Mouse (Mus musculus) MEL (cell line): ENCODE data around the gene Prkcb. TPM values are rescaled to one million over a fixed set of nuclear protein-coding genes. Genes with fewer than 3 reads are reported as not detected.

Experiments used
- DNase-seq: peaks from one replicate; pipeline ENCODE4 v3.0.0; 2011; ENCODE audit warnings: low read depth, low spot score
- H3K27ac ChIP-seq: 2 replicates; pipeline ENCODE4 v1.5.1; 2012; ENCODE audit warnings: low read depth, mild to moderate bottlenecking, control low read depth, low read length, moderate library complexity; ENCODE audit not compliant: control insufficient read depth
- H3K27me3 ChIP-seq, 2 experiments: fragments of 150-350 bp in 1 of 2; sonication (generic) in 1 of 2; 2 replicates each; pipeline ENCODE4 v1.6.1; 2012; ENCODE audit warnings: low read length in 2 of 2, mild to moderate bottlenecking in 2 of 2, improper control_type of control experiment in 1 of 2, moderate library complexity in 1 of 2; ENCODE audit not compliant: insufficient read depth in 2 of 2, control insufficient read depth in 1 of 2
- H3K36me3 ChIP-seq, 2 experiments: 2 replicates each; pipeline ENCODE4 v1.6.1; 2012 to 2014; ENCODE audit warnings: low read length in 2 of 2, improper control_type of control experiment in 1 of 2, inconsistent platforms in 1 of 2, mild to moderate bottlenecking in 1 of 2; ENCODE audit not compliant: insufficient read depth in 2 of 2, control insufficient read depth in 1 of 2
- H3K4me1 ChIP-seq, 2 experiments: fragments of 150-350 bp in 1 of 2; sonication (generic) in 1 of 2; 2 replicates each; pipeline ENCODE4 v1.6.1; 2012; ENCODE audit warnings: low read length in 2 of 2, improper control_type of control experiment in 1 of 2, mild to moderate bottlenecking in 1 of 2; ENCODE audit not compliant: insufficient read depth in 2 of 2, control insufficient read depth in 1 of 2
- H3K4me3 ChIP-seq, 2 experiments: fragments of 150-350 bp in 1 of 2; sonication (generic) in 1 of 2; 2 replicates each; pipeline ENCODE4 v1.5.1; 2012; ENCODE audit warnings: low read depth in 2 of 2, low read length in 2 of 2, mild to moderate bottlenecking in 2 of 2, moderate library complexity in 2 of 2, control low read depth in 1 of 2, improper control_type of control experiment in 1 of 2; ENCODE audit not compliant: control insufficient read depth in 1 of 2, insufficient read depth in 1 of 2
- H3K79me2 ChIP-seq: 2 replicates; pipeline ENCODE4 v1.6.1; 2012; ENCODE audit warnings: mild to moderate bottlenecking, low read length, moderate library complexity; ENCODE audit not compliant: control insufficient read depth, poor library complexity, insufficient read depth
- H3K9ac ChIP-seq: 2 replicates; pipeline ENCODE4 v1.6.1; 2012; ENCODE audit warnings: low read depth, mild to moderate bottlenecking, control low read depth, low read length, moderate library complexity; ENCODE audit not compliant: control insufficient read depth, poor library complexity, severe bottlenecking
- H3K9me3 ChIP-seq: fragments of 150-350 bp; sonication (generic); replicated peaks from 2 replicates; pipeline ENCODE4 v1.6.1; 2012; ENCODE audit warnings: mild to moderate bottlenecking, low read length, improper control_type of control experiment, moderate library complexity; ENCODE audit not compliant: insufficient read depth
- BHLHE40 ChIP-seq: IDR thresholded peaks from 2 replicates; pipeline ENCODE4 v1.6.1; 2012; ENCODE audit warnings: low read depth, mild to moderate bottlenecking, inconsistent platforms, low read length, improper control_type of control experiment, borderline replicate concordance
- E2F4 ChIP-seq: IDR thresholded peaks from 2 replicates; pipeline ENCODE4 v1.6.1; 2011; ENCODE audit warnings: low read depth, low read length, improper control_type of control experiment, borderline replicate concordance
- ELF1 ChIP-seq: IDR thresholded peaks from 2 replicates; pipeline ENCODE4 v1.6.1; 2014; ENCODE audit warnings: low read depth, mild to moderate bottlenecking, inconsistent platforms, low read length, improper control_type of control experiment, moderate library complexity
- JUND ChIP-seq: IDR thresholded peaks from 2 replicates; pipeline ENCODE4 v1.6.1; 2011; ENCODE audit warnings: low read depth, mild to moderate bottlenecking, improper control_type of control experiment, low read length
- MAZ ChIP-seq: IDR thresholded peaks from 2 replicates; pipeline ENCODE4 v1.6.1; 2012; ENCODE audit warnings: low read depth, mild to moderate bottlenecking, inconsistent platforms, low read length, improper control_type of control experiment
- MXI1 ChIP-seq: IDR thresholded peaks from 2 replicates; pipeline ENCODE4 v1.6.1; 2011; ENCODE audit warnings: mild to moderate bottlenecking, low read depth, low read length, improper control_type of control experiment
- MYC ChIP-seq: IDR thresholded peaks from 2 replicates; pipeline ENCODE4 v1.6.1; 2011; ENCODE audit warnings: low read depth, mild to moderate bottlenecking, low read length, improper control_type of control experiment, moderate library complexity
- NELFE ChIP-seq: IDR thresholded peaks from 2 replicates; pipeline ENCODE4 v1.6.1; 2011; ENCODE audit warnings: low read depth, low read length, improper control_type of control experiment
- NRF1 ChIP-seq: IDR thresholded peaks from 2 replicates; pipeline ENCODE4 v1.6.1; 2014; ENCODE audit warnings: low read depth, mild to moderate bottlenecking, inconsistent platforms, low read length, improper control_type of control experiment, moderate library complexity; ENCODE audit not compliant: poor library complexity, insufficient read depth, severe bottlenecking
- POLR2A ChIP-seq, 2 experiments: IDR thresholded peaks; 2 replicates each; pipeline ENCODE4 v1.6.1; 2011 to 2012; ENCODE audit warnings: low read length in 2 of 2, mild to moderate bottlenecking in 2 of 2, control low read depth in 1 of 2, improper control_type of control experiment in 1 of 2, low read depth in 1 of 2, moderate library complexity in 1 of 2; ENCODE audit not compliant: control insufficient read depth in 1 of 2, insufficient read depth in 1 of 2, poor library complexity in 1 of 2
- POLR2AphosphoS2 ChIP-seq: IDR thresholded peaks from 2 replicates; pipeline ENCODE4 v1.6.1; 2011; ENCODE audit warnings: low read length, improper control_type of control experiment
- POLR2AphosphoS5 ChIP-seq: IDR thresholded peaks from 2 replicates; pipeline ENCODE4 v1.6.1; 2012; ENCODE audit warnings: low read depth, borderline replicate concordance, mild to moderate bottlenecking, inconsistent platforms, low read length, moderate library complexity, mixed read lengths
- RAD21 ChIP-seq: IDR thresholded peaks from 2 replicates; pipeline ENCODE4 v1.6.1; 2011; ENCODE audit warnings: mild to moderate bottlenecking, low read depth, low read length, improper control_type of control experiment
- RCOR1 ChIP-seq: IDR thresholded peaks from 2 replicates; pipeline ENCODE4 v1.6.1; 2012; ENCODE audit warnings: low read depth, mild to moderate bottlenecking, inconsistent platforms, low read length, improper control_type of control experiment
- SIN3A ChIP-seq: IDR thresholded peaks from 2 replicates; pipeline ENCODE4 v1.6.1; 2012; ENCODE audit warnings: low read length, improper control_type of control experiment, inconsistent platforms
- UBTF ChIP-seq: IDR thresholded peaks from 2 replicates; pipeline ENCODE4 v1.6.1; 2012; ENCODE audit warnings: low read depth, mild to moderate bottlenecking, inconsistent platforms, low read length, improper control_type of control experiment, moderate library complexity, borderline replicate concordance; ENCODE audit not compliant: insufficient read depth
- USF1 ChIP-seq: IDR thresholded peaks from 2 replicates; pipeline ENCODE4 v1.6.1; 2014; ENCODE audit warnings: low read depth, mild to moderate bottlenecking, inconsistent platforms, low read length, improper control_type of control experiment, moderate library complexity
- ZC3H11A ChIP-seq: IDR thresholded peaks from 2 replicates; pipeline ENCODE4 v1.6.1; 2012; ENCODE audit warnings: low read depth, mild to moderate bottlenecking, inconsistent platforms, low read length, improper control_type of control experiment
- ZMIZ1 ChIP-seq: IDR thresholded peaks from 2 replicates; pipeline ENCODE4 v1.6.1; 2012; ENCODE audit warnings: low read depth, mild to moderate bottlenecking, inconsistent platforms, low read length, improper control_type of control experiment, moderate library complexity
- ZNF384 ChIP-seq: IDR thresholded peaks from 2 replicates; pipeline ENCODE4 v1.6.1; 2012; ENCODE audit warnings: low read depth, mild to moderate bottlenecking, inconsistent platforms, low read length, improper control_type of control experiment
- polyA plus RNA-seq, 2 experiments: library from polyadenylated mRNA; stranded (reverse) in 1 of 2; unstranded in 1 of 2; fragments of >175 nt in 1 of 2; fragments of >200 nt in 1 of 2; gene quantifications; 2 replicates each; pipeline versions ENCODE4 v1.2.1 to v1.2.4; 2012; ENCODE audit warnings: low replicate concordance in 2 of 2, low read depth in 1 of 2; ENCODE audit not compliant: insufficient read length in 2 of 2, insufficient read depth in 1 of 2, missing spikeins in 1 of 2
- total RNA-seq: library from RNA; depleted of rRNA; stranded (reverse); fragments of 300-350 nt; gene quantifications from 2 replicates; pipeline ENCODE4 v1.2.3, GENCODE M21; 2012

Gene Prkcb
- total and polyA plus RNA-seq, 3 experiments = not detected

- no peaks in the 10 kb centered on the region for H3K27me3 ChIP-seq
- no peaks in the 10 kb centered on the region for H3K9me3 ChIP-seq
- H3K27ac ChIP-seq = no peak overlapping the region
- no peak overlapping the region for H3K9ac ChIP-seq
- no peaks in the 10 kb centered on the region for H3K36me3 ChIP-seq
- no peaks in the 10 kb centered on the region for H3K79me2 ChIP-seq
- TF ChIP-seq ELF1 = no peak
- no peak for TF ChIP-seq MAZ
- no peak for TF ChIP-seq UBTF
- TF ChIP-seq NELFE = no peak
- TF ChIP-seq MYC = no peak
- TF ChIP-seq NRF1 = no peak
- no peak for TF ChIP-seq MXI1
- TF ChIP-seq ZMIZ1 = no peak
- no peak for TF ChIP-seq SIN3A
- TF ChIP-seq POLR2A (IDR thresholded peaks at IDR 0.05; ENCODE audit: control insufficient read depth in 1 of 2, insufficient read depth in 1 of 2, low read depth in 1 of 2, low read length in 2 of 2, poor library complexity in 1 of 2) = no peak
- H3K4me3 ChIP-seq = no peak overlapping the region
- H3K4me1 ChIP-seq = no peaks in the 10 kb centered on the region
- no peak for DNase-seq
Observed at GRCm38 (mm10) chr7:122395159-122395975, 106.8 kb downstream of the Prkcb start.

GRCm38 (mm10) chr7:122395976-122396315 is 107.4 kb downstream of the Prkcb start:
- Histone ChIP-seq H3K27me3 (no peaks in the 10 kb centered on the region), H3K4me3 (no peak overlapping the region), H3K36me3 (no peaks in the 10 kb centered on the region), H3K79me2 (no peaks in the 10 kb centered on the region), H3K9ac (no peak overlapping the region), H3K27ac (no peak overlapping the region), H3K9me3 (no peaks in the 10 kb centered on the region), H3K4me1 (no peaks in the 10 kb centered on the region)
- TF ChIP-seq USF1 (no peak), E2F4 (no peak), RCOR1 (no peak), ZNF384 (no peak), ZMIZ1 (no peak), POLR2AphosphoS2 (no peak), POLR2AphosphoS5 (no peak), ZC3H11A (no peak), BHLHE40 (no peak), RAD21 (no peak), JUND (no peak), UBTF (no peak), MYC (no peak)
- no peak for DNase-seq
